Mouse (Mus musculus): ENCODE results near the gene Mlxipl. TPM values are rescaled to one million over a fixed set of nuclear protein-coding genes. Genes with fewer than 3 reads are reported as not detected.

Mlxipl gene
- polyA plus RNA-seq, 1 experiment from 2014 or later: 1.6 TPM

DNA sequence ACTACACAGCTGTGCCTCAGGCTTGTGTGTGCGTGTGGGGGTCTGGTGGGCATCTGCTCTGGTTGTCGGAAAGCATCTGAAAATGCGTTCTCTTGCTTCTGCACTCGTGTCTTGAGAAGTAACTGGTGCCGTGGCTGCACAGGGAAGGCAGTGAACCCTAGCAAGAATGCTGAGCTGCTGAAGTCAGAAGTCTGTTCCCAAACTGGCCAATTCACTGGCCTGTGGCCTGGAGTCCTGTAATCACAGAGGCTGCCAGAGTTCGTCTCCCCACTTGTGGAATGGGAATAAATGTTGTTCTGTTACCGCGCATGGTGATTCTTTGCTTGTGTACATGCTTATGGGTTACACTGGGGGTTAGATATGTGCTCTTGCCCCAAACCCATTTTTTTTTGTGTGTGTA, 72.7 kb downstream of the Mlxipl start:
- Histone ChIP-seq H3K9ac (ENCODE audit: low read depth, low read length) (no peak overlapping the region), H3K4me3 (ENCODE audit: low read depth, low read length) (no peak overlapping the region), H3K27me3 (ENCODE audit: control insufficient read depth, insufficient read depth, low read length) (no peaks in the 10 kb centered on the region), H3K27ac (ENCODE audit: low read depth, low read length) (no peak overlapping the region), H3K36me3 (ENCODE audit: control insufficient read depth, insufficient read depth, low read length) (peaks cover 6% of the 10 kb centered on the region; the same call in 1 of the 2 replicates), H3K9me3 (ENCODE audit: control insufficient read depth, low read length) (no peaks in the 10 kb centered on the region), H3K4me1 (replicated peaks; ENCODE audit: control insufficient read depth, insufficient read depth, low read length) (no peaks in the 10 kb centered on the region), H3K4me2 (replicated peaks; ENCODE audit: low read depth, low read length) (no peak overlapping the region)
- DNase-seq (ENCODE audit: low spot score) (no peak), ATAC-seq (ENCODE audit: low FRiP score) (no peak)
- WGBS: 91% methylated on average over 8 of the region's 8 CpGs

- WGBS: 90% methylated on average over 6 of the region's 6 CpGs
- H3K9me3 ChIP-seq (ENCODE audit: control insufficient read depth, low read length): no peaks in the 10 kb centered on the region
Observed at GRCm38 (mm10) chr5:135162821-135163220, 73.1 kb downstream of the Mlxipl start.

GRCm38 (mm10) chr5:135166909-135167308, 77.2 kb downstream of the Mlxipl start:
- DNase-seq (ENCODE audit: low spot score) (no peak), ATAC-seq (ENCODE audit: low FRiP score) (no peak)
- Histone ChIP-seq H3K36me3 (ENCODE audit: control insufficient read depth, insufficient read depth, low read length) (0 out of 2 replicates have a peak, but pooled peaks cover 3% of the 10 kb centered on the region), H3K4me2 (replicated peaks; ENCODE audit: low read depth, low read length) (no peak overlapping the region), H3K9me3 (ENCODE audit: control insufficient read depth, low read length) (no peaks in the 10 kb centered on the region), H3K27me3 (ENCODE audit: control insufficient read depth, insufficient read depth, low read length) (no peaks in the 10 kb centered on the region), H3K9ac (ENCODE audit: low read depth, low read length) (no peak overlapping the region), H3K4me1 (replicated peaks; ENCODE audit: control insufficient read depth, insufficient read depth, low read length) (0 out of 2 replicates have a peak, but pooled peaks cover 2% of the 10 kb centered on the region), H3K27ac (ENCODE audit: low read depth, low read length) (no peak overlapping the region), H3K4me3 (ENCODE audit: low read depth, low read length) (no peak overlapping the region)
- WGBS: 92% methylated on average over 4 of the region's 4 CpGs

More at GRCm38 (mm10) chr5:135162821-135163220, 73.1 kb downstream of the Mlxipl start:
- no peak for ATAC-seq (ENCODE audit: low FRiP score)
- Histone ChIP-seq H3K27me3 (ENCODE audit: control insufficient read depth, insufficient read depth, low read length) (no peaks in the 10 kb centered on the region), H3K36me3 (ENCODE audit: control insufficient read depth, insufficient read depth, low read length) (peaks cover 6% of the 10 kb centered on the region; the same call in 1 of the 2 replicates), H3K4me2 (replicated peaks; ENCODE audit: low read depth, low read length) (no peak overlapping the region), H3K9ac (ENCODE audit: low read depth, low read length) (no peak overlapping the region), H3K27ac (ENCODE audit: low read depth, low read length) (no peak overlapping the region), H3K4me1 (replicated peaks; ENCODE audit: control insufficient read depth, insufficient read depth, low read length) (no peaks in the 10 kb centered on the region), H3K4me3 (ENCODE audit: low read depth, low read length) (no peak overlapping the region)
- DNase-seq (ENCODE audit: low spot score): no peak

DNA sequence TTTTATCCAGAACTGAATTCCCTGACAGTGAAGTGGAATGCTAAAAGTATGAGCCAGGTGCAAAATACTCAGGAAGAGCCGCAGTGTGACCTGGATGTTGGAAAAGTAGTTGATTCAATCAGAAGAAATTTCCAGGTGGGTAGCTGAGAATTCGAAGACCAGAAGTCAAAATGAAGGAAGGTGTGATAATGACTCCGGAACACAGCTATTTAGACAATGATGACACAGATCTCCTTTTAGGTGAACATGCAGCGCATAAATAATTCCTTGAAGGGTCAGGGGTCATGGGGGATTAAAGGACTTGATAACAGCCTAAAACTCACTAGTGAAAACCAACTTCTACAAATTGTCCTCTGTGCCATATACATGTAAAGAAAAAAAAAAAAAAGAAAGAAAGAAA, 77.8 kb downstream of the Mlxipl start:
- Histone ChIP-seq H3K27me3 (ENCODE audit: control insufficient read depth, insufficient read depth, low read length) (no peaks in the 10 kb centered on the region), H3K4me3 (ENCODE audit: low read depth, low read length) (no peak overlapping the region), H3K27ac (ENCODE audit: low read depth, low read length) (0 out of 2 replicates have a peak overlapping the region, but pooled peaks have one; percentile 99), H3K4me1 (replicated peaks; ENCODE audit: control insufficient read depth, insufficient read depth, low read length) (0 out of 2 replicates have a peak, but pooled peaks cover 2% of the 10 kb centered on the region), H3K4me2 (replicated peaks; ENCODE audit: low read depth, low read length) (no peak overlapping the region), H3K9ac (ENCODE audit: low read depth, low read length) (no peak overlapping the region), H3K36me3 (ENCODE audit: control insufficient read depth, insufficient read depth, low read length) (0 out of 2 replicates have a peak, but pooled peaks cover 6% of the 10 kb centered on the region), H3K9me3 (ENCODE audit: control insufficient read depth, low read length) (no peaks in the 10 kb centered on the region)
- DNase-seq (ENCODE audit: low spot score) (no peak), ATAC-seq (ENCODE audit: low FRiP score) (no peak)
- 95% methylated on average over 4 of the region's 4 CpGs for WGBS

GRCm38 (mm10) chr5:135168063-135169062, 78.7 kb downstream of the Mlxipl start, which contains the start of gene Bcl7b:
Gene Bcl7b, plus strand, starts transcription at chr5:135168283.
- Histone ChIP-seq H3K9me3 (ENCODE audit: control insufficient read depth, low read length) (no peaks in the 10 kb centered on the region), H3K9ac (ENCODE audit: low read depth, low read length) (peak within 1 kb of the TSS; percentile 86), H3K4me3 (ENCODE audit: low read depth, low read length) (peak within 1 kb of the TSS; percentile 69), H3K4me2 (replicated peaks; ENCODE audit: low read depth, low read length) (peak within 1 kb of the TSS; percentile 77), H3K36me3 (ENCODE audit: control insufficient read depth, insufficient read depth, low read length) (0 out of 2 replicates have a peak, but pooled peaks cover 9% of the 10 kb centered on the region), H3K27ac (ENCODE audit: low read depth, low read length) (peak within 1 kb of the TSS; percentile 99), H3K27me3 (ENCODE audit: control insufficient read depth, insufficient read depth, low read length) (no peaks in the 10 kb centered on the region), H3K4me1 (replicated peaks; ENCODE audit: control insufficient read depth, insufficient read depth, low read length) (0 out of 2 replicates have a peak, but pooled peaks cover 2% of the 10 kb centered on the region)
- ATAC-seq (ENCODE audit: low FRiP score): peak; percentile 98
- 3% methylated on average over 76 of the region's 95 CpGs for WGBS
- peak; percentile 95 for DNase-seq (ENCODE audit: low spot score)

- Histone ChIP-seq H3K36me3 (ENCODE audit: control insufficient read depth, insufficient read depth, low read length) (0 out of 2 replicates have a peak, but pooled peaks cover 9% of the 10 kb centered on the region), H3K4me2 (replicated peaks; ENCODE audit: low read depth, low read length) (peak overlapping the region; percentile 77), H3K9me3 (ENCODE audit: control insufficient read depth, low read length) (no peaks in the 10 kb centered on the region), H3K27ac (ENCODE audit: low read depth, low read length) (peak overlapping the region; percentile 99; the same call in 1 of the 2 replicates), H3K4me3 (ENCODE audit: low read depth, low read length) (peak overlapping the region; percentile 69), H3K27me3 (ENCODE audit: control insufficient read depth, insufficient read depth, low read length) (no peaks in the 10 kb centered on the region), H3K9ac (ENCODE audit: low read depth, low read length) (peak overlapping the region; percentile 86), H3K4me1 (replicated peaks; ENCODE audit: control insufficient read depth, insufficient read depth, low read length) (0 out of 2 replicates have a peak, but pooled peaks cover 2% of the 10 kb centered on the region)
- DNase-seq (ENCODE audit: low spot score) (no peak), ATAC-seq (ENCODE audit: low FRiP score) (no peak)
- WGBS: 92% methylated on average over 5 of the region's 5 CpGs
Observed at GRCm38 (mm10) chr5:135169479-135169878, 79.8 kb downstream of the Mlxipl start.

DNA sequence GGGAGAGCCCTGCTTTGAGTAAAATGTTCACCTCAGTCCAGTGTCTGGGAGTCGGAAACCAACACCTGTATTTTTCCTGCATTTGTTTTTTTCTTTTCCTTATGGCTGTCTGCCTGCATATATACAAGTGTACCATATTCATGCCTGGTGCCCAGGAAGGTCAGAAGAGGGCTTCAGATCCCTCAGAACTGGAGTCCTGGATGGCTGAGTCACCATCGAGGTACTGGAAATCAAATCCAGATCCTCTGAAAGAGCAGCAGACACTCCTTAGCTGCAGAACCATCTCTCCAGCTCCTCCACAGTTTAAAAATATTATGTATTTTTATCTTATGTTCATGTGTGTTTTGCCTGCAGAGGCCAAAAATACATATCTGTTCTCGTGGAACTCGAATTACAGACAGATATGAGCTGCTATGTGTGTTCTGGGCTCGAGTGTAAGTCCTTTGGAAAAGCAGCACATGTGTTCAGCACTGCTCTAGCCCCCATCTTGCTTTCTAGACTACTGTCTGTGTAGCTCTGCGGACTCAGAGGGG, 82.1 kb downstream of the Mlxipl start:
- Histone ChIP-seq H3K4me1 (replicated peaks; ENCODE audit: control insufficient read depth, insufficient read depth, low read length) (0 out of 2 replicates have a peak, but pooled peaks cover 2% of the 10 kb centered on the region), H3K9ac (ENCODE audit: low read depth, low read length) (no peak overlapping the region), H3K4me2 (replicated peaks; ENCODE audit: low read depth, low read length) (no peak overlapping the region), H3K27ac (ENCODE audit: low read depth, low read length) (no peak overlapping the region), H3K27me3 (ENCODE audit: control insufficient read depth, insufficient read depth, low read length) (no peaks in the 10 kb centered on the region), H3K9me3 (ENCODE audit: control insufficient read depth, low read length) (no peaks in the 10 kb centered on the region), H3K4me3 (ENCODE audit: low read depth, low read length) (no peak overlapping the region), H3K36me3 (ENCODE audit: control insufficient read depth, insufficient read depth, low read length) (0 out of 2 replicates have a peak, but pooled peaks cover 9% of the 10 kb centered on the region)
- no peak for ATAC-seq (ENCODE audit: low FRiP score)
- 96% methylated on average over 6 of the region's 6 CpGs for WGBS
- no peak for DNase-seq (ENCODE audit: low spot score)

GRCm38 (mm10) chr5:135172986-135173385, 83.3 kb downstream of the Mlxipl start:
- no peak overlapping the region for H3K4me2 ChIP-seq (replicated peaks; ENCODE audit: low read depth, low read length)
- no peaks in the 10 kb centered on the region for H3K9me3 ChIP-seq (ENCODE audit: control insufficient read depth, low read length)
- ATAC-seq (ENCODE audit: low FRiP score) (no peak), DNase-seq (ENCODE audit: low spot score) (no peak)
- 93% methylated on average over 5 of the region's 5 CpGs for WGBS
- no peaks in the 10 kb centered on the region for H3K27me3 ChIP-seq (ENCODE audit: control insufficient read depth, insufficient read depth, low read length)
- H3K27ac ChIP-seq (ENCODE audit: low read depth, low read length): no peak overlapping the region
- 0 out of 2 replicates have a peak, but pooled peaks cover 11% of the 10 kb centered on the region for H3K36me3 ChIP-seq (ENCODE audit: control insufficient read depth, insufficient read depth, low read length)
- H3K9ac ChIP-seq (ENCODE audit: low read depth, low read length): no peak overlapping the region
- 0 out of 2 replicates have a peak, but pooled peaks cover 2% of the 10 kb centered on the region for H3K4me1 ChIP-seq (replicated peaks; ENCODE audit: control insufficient read depth, insufficient read depth, low read length)
- no peak overlapping the region for H3K4me3 ChIP-seq (ENCODE audit: low read depth, low read length)
